Mouse (Mus musculus) neutrophil, adult 83 days (primary cell): ENCODE measurements around the gene Tmem139. TPM values are rescaled to one million over a fixed set of nuclear protein-coding genes. Genes with fewer than 3 reads are reported as not detected.

Experiments
- total RNA-seq, 2 experiments: library from RNA; stranded (reverse); gene quantifications; one replicate each; pipeline ENCODE4 v1.2.4; 2023

Gene Tmem139
- not detected for total RNA-seq

DNA sequence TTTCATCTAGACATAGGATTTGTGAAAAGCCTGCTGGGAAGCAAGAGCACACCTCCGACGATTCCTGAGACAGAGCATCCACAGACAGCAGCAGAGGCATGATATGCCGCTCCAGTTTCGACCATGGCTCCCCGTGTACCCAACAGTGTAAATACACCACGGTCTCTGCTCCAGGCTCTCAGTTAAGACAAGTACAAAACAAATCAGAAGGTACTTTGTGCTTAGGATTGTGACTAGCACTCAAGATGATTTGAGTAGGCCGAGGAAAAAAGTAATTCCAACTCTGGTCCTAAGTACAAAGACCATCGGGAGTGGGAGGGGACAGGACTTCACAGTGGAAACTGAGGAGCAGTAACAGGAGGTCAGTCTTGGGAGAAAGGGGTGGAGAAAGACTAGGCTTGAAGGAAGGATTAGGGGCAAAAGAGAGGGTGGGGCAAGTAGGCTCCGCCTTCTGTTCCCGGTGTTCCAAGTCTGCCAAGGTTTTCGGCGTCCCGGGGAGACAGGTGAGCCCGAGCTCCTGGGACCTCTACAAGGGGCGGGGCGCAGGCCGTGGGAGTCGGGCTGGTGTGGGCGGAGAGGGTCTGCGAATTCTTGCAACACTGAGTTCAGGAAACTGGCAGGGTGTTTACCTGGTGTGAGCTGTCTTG is at the start of gene Tmem139:
Gene Tmem139, plus strand, starts transcription at position 447 of the 647 bp plus-strand sequence.

DNA sequence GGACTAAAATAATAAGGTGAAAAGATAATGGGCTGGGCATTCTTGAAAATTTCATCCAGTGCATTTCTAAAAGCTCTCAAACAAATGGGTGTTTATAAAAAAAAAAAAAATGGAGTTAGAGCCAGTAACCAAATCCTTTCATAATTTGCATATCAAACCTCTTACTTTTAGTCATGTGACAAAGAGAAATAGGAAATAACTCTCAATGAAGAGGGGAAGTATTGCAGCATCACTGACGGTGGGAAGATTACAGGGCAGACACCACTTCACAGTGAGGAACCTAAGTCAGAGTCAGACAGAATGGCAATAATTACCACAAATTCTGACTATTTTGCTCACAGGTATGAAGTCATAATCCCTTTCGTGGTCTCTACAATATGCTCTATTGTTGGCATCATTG is 46.7 kb upstream of the Tmem139 start, which contains the start of gene Tas2r144:
Gene Tas2r144, plus strand, starts transcription at position 301 of the 400 bp plus-strand sequence.

DNA sequence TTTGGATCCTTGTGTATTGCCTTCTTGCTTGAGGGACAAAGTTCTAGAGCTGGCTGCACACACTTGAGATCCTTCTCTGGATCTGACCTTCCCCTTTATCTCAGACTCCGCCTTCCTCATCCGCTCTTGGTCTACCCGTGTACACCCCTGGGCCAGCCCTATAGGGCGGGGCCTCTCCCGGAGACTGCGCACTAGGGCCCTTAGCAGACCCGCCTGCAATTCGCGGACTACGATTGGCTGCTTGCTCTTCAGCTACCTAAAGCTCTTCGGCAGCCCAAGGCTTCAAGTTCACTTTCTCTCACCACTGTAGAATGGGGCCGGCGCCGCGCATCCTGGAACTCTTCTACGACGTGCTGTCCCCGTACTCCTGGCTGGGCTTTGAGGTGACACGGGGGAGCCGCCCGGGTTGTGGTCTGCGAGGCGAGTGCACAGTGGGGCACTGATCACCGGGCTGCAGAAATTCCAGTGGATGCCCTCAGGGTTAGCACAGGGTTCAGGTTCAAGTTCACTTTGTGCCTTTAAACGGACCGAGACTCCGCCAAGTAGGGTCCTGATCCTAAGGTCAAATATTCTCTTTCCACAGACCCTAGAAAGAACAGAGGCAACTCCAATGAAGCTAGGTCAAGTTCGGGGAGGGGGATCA is 15.9 kb upstream of the Tmem139 start, which contains the start of gene Gstk1:
Gene Gstk1, plus strand, starts transcription at position 225 of the 643 bp plus-strand sequence.

DNA sequence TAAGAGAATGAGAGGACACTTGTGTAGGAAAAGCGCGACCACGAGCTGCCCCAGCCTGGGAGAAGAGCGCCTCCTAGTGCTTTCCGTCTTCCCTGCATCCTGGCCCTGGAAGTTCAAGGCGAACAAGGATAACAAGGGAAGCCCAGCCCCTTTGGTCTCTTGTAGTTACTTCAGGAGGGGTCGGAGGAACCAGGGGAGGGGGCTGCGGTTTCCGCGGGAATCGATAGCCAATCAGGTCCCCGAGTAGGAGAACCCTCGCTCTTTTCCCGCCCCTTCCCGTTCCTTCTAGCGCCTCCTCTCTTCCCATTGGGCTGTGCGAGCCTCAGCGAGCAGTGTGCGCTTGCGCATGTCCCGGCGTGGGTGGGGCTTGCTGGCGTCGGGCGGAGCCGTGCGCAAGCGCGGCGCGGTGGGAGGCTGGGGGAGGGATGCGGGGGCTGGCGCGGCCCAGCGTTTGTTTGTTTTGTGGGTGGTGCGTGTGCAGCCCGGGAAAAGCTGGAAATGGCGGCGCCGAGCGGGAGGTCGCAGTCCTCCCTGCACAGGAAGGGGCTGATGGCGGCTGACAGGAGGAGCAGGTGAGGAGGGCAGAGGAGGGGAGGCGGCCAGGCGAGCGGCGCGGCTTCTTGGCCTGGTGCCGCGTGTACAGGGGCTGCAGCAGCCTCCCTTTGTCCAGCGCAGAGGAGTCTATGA is 3.0 kb downstream of the Tmem139 start, which contains the start of gene Casp2:
Gene Casp2, plus strand, starts transcription at position 360 of the 687 bp plus-strand sequence.

DNA sequence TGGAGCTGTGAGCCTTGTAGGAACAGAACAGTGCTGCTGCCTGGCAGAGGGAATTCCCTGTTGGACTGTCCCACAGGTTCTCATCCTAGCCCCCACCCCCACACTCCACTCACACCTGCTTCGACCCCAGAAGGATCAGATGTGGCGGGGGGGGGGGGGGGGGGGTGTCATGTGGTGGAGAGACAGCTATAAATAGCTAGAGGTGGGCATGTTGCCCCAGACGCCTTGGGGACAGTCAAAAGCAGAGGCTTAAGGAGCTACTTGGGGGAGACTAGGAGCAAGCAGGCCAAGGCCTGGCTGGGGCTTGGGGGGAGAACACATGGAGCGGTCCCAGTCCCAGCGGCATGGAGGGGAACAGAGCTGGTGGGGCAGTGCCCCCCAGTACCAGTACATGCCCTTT is 24.7 kb downstream of the Tmem139 start, which contains the start of gene Clcn1:
Gene Clcn1, plus strand, starts transcription at position 238 of the 400 bp plus-strand sequence.

Other genes with a start within 250 kb of the Tmem139 start
- gene Sva, start 223.6 kb upstream of the Tmem139 start, total RNA-seq = not detected
- not detected for gene Tas2r139, start 121.0 kb upstream of the Tmem139 start, total RNA-seq
- gene Tas2r144, start 46.6 kb upstream of the Tmem139 start, total RNA-seq = not detected
- gene Gstk1, start 16.0 kb upstream of the Tmem139 start, total RNA-seq = 1 to 10 TPM; 3.3 to 5.1 TPM
- 10 to 100 TPM; 59.8 to 66.3 TPM for gene Casp2, start 3.0 kb downstream of the Tmem139 start, total RNA-seq
- under 1 TPM; 0.15 TPM for gene Clcn1, start 24.7 kb downstream of the Tmem139 start, total RNA-seq
- gene Fam131b, start 62.7 kb downstream of the Tmem139 start, total RNA-seq = not detected
- gene Zyx, start 87.7 kb downstream of the Tmem139 start, total RNA-seq = 100 to 1,000 TPM; 661 to 678 TPM
- gene Epha1, start 111.3 kb downstream of the Tmem139 start, total RNA-seq = under 1 TPM in 1 of 2 experiments, not detected in 1; 0.29 TPM
- 1 to 10 TPM; 2.9 to 3.2 TPM for gene Tas2r143, start 138.3 kb downstream of the Tmem139 start, total RNA-seq
- 1 to 10 TPM; 3.4 to 3.5 TPM for gene Tas2r135, start 143.5 kb downstream of the Tmem139 start, total RNA-seq
- gene Tas2r126, start 172.6 kb downstream of the Tmem139 start, total RNA-seq = 1 to 10 TPM; 1.0 to 1.7 TPM
- not detected for gene Olfr458, start 203.2 kb downstream of the Tmem139 start, total RNA-seq
- gene Olfr457, start 214.4 kb downstream of the Tmem139 start, total RNA-seq = not detected
- gene Olfr456, start 225.2 kb downstream of the Tmem139 start, total RNA-seq = not detected